Mouse (Mus musculus): ENCODE results near the gene Irf2.

- TF ChIP-seq CHD2 (IDR thresholded peaks at IDR 0.05; ENCODE audit: low read depth, low read length) (no peak), ZC3H11A (IDR thresholded peaks at IDR 0.05; ENCODE audit: borderline replicate concordance, low read depth, low read length) (no peak), HCFC1 (IDR thresholded peaks at IDR 0.05; ENCODE audit: borderline replicate concordance, insufficient read depth, low read length) (no peak)
These were observed 30.1 kb downstream of the Irf2 start for GRCm38 (mm10) chr8:46769408-46770180.
